Mouse (Mus musculus) lung, embryonic 14.5 days (tissue): ENCODE results near the gene Mrpl20. TPM values are rescaled to one million over a fixed set of nuclear protein-coding genes. Genes with fewer than 3 reads are reported as not detected.
A peak's percentile ranks its signal among the peaks of the same experiment; 100 is the strongest.

Source experiments
- ATAC-seq: fragments of 200-750 bp; cut with Nextera tagmentation; 2 replicates; pipeline ENCODE4 v1.8.0; 2017; ENCODE audit warnings: mild to moderate bottlenecking, moderate TSS enrichment, moderate library complexity; ENCODE audit not compliant: insufficient read depth
- DNase-seq: peaks from one replicate; pipeline ENCODE4 v3.0.0-alpha.2; 2015
- H3K27ac ChIP-seq: fragments of 300-500 bp; sonication (generic); 2 replicates; pipeline ENCODE4 v1.5.1; 2014; ENCODE audit warnings: low read depth, mild to moderate bottlenecking, moderate library complexity
- H3K27me3 ChIP-seq: fragments of 300-500 bp; sonication (generic); 2 replicates; pipeline ENCODE4 v1.6.1; 2014; ENCODE audit warnings: low read length, control low read depth; ENCODE audit not compliant: insufficient read depth
- H3K36me3 ChIP-seq: fragments of 300-500 bp; sonication (generic); 2 replicates; pipeline ENCODE4 v1.6.1; 2014; ENCODE audit warnings: control low read depth; ENCODE audit not compliant: insufficient read depth
- H3K4me1 ChIP-seq: fragments of 300-500 bp; sonication (generic); 2 replicates; pipeline ENCODE4 v1.6.1; 2014; ENCODE audit warnings: antibody characterized with exemption, control low read depth; ENCODE audit not compliant: insufficient read depth
- H3K4me2 ChIP-seq: fragments of 300-500 bp; sonication (generic); 2 replicates; pipeline ENCODE4 v1.6.1; 2014; ENCODE audit warnings: mild to moderate bottlenecking
- H3K4me3 ChIP-seq: fragments of 300-500 bp; sonication (generic); 2 replicates; pipeline ENCODE4 v1.5.1; 2014; ENCODE audit warnings: low read depth, low read length
- H3K9ac ChIP-seq: fragments of 300-500 bp; sonication (generic); 2 replicates; pipeline ENCODE4 v1.6.1; 2014
- H3K9me3 ChIP-seq: fragments of 300-500 bp; sonication (generic); 2 replicates; pipeline ENCODE4 v1.6.1; 2016; ENCODE audit warnings: low read depth, low read length, control low read depth
- CTCF ChIP-seq: IDR thresholded peaks from 2 replicates; pipeline ENCODE4 v1.5.1; 2016; ENCODE audit warnings: antibody characterized with exemption, low read depth
- WGBS: fragments of 180-500 bp; shearing (Covaris S2); extraction: QIAGEN DNeasy Blood & Tissue Kit; methylation state at CpG from one replicate; pipeline ENCODE4 v1.1.7; 2014; 5-methylcytosine and 5-hydroxymethylcytosine counted together
- polyA plus RNA-seq: library from polyadenylated mRNA; unstranded; fragments of >200 nt; fragmentation: Nextera tagmentation; extraction: Ambion mirVana; gene quantifications from 2 replicates; pipeline ENCODE4 v1.2.1, GENCODE M21; 2014

Gene Mrpl20
- polyA plus RNA-seq, 1 experiment from 2014 or later: 231 TPM

GRCm38 (mm10) chr4:155769496-155769879 lies 33.2 kb upstream of the Mrpl20 start:
- Histone ChIP-seq H3K27ac (no peak overlapping the region), H3K9ac (peak overlapping the region; percentile 79), H3K4me3 (peak overlapping the region; percentile 53), H3K4me2 (peak overlapping the region; percentile 81), H3K4me1 (peaks cover 6% of the 10 kb centered on the region), H3K27me3 (peaks cover 14% of the 10 kb centered on the region), H3K9me3 (no peaks in the 10 kb centered on the region), H3K36me3 (no peaks in the 10 kb centered on the region)
- 55% methylated on average over 5 of the region's 5 CpGs for WGBS
- no peak for TF ChIP-seq CTCF
- DNase-seq: no peak
- ATAC-seq: no peak

- Histone ChIP-seq H3K4me2 (peak overlapping the region; percentile 81), H3K27me3 (peaks cover 14% of the 10 kb centered on the region), H3K9ac (peak overlapping the region; percentile 79), H3K4me3 (peak overlapping the region; percentile 53), H3K9me3 (no peaks in the 10 kb centered on the region), H3K4me1 (peaks cover 11% of the 10 kb centered on the region), H3K27ac (peak overlapping the region; percentile 78; the same call in 1 of the 2 replicates), H3K36me3 (no peaks in the 10 kb centered on the region)
- DNase-seq (peak; percentile 95), ATAC-seq (peak; percentile 91)
- peak; percentile 94 for TF ChIP-seq CTCF
- WGBS: 0% methylated on average over 39 of the region's 39 CpGs
These were observed 32.7 kb upstream of the Mrpl20 start for GRCm38 (mm10) chr4:155769880-155770512.

- H3K27me3 ChIP-seq: peaks cover 14% of the 10 kb centered on the region
- WGBS: 35% methylated on average over 24 of the region's 24 CpGs
- no peaks in the 10 kb centered on the region for H3K9me3 ChIP-seq
- peak overlapping the region; percentile 79 for H3K9ac ChIP-seq
- H3K4me3 ChIP-seq: peak overlapping the region; percentile 53
- no peaks in the 10 kb centered on the region for H3K36me3 ChIP-seq
- H3K4me2 ChIP-seq: peak overlapping the region; percentile 81
- ATAC-seq (peak; percentile 12), DNase-seq (no peak)
- no peak overlapping the region for H3K27ac ChIP-seq
- TF ChIP-seq CTCF: no peak
- H3K4me1 ChIP-seq: peaks cover 14% of the 10 kb centered on the region
These were observed 32.1 kb upstream of the Mrpl20 start for GRCm38 (mm10) chr4:155770626-155771025.

GRCm38 (mm10) chr4:155771706-155772105 lies 31.0 kb upstream of the Mrpl20 start:
- no peak for TF ChIP-seq CTCF
- 58% methylated on average over 2 of the region's 2 CpGs for WGBS
- ATAC-seq (no peak), DNase-seq (no peak)
- H3K36me3 ChIP-seq: no peaks in the 10 kb centered on the region
- peaks cover 14% of the 10 kb centered on the region for H3K27me3 ChIP-seq
- H3K4me1 ChIP-seq: peaks cover 21% of the 10 kb centered on the region
- no peaks in the 10 kb centered on the region for H3K9me3 ChIP-seq
- H3K4me2 ChIP-seq: no peak overlapping the region
- no peak overlapping the region for H3K4me3 ChIP-seq
- H3K27ac ChIP-seq: no peak overlapping the region
- no peak overlapping the region for H3K9ac ChIP-seq

GRCm38 (mm10) chr4:155772786-155773185 lies 29.9 kb upstream of the Mrpl20 start:
- TF ChIP-seq CTCF: no peak
- WGBS: 87% methylated on average over 13 of the region's 13 CpGs
- no peak overlapping the region for H3K9ac ChIP-seq
- no peaks in the 10 kb centered on the region for H3K36me3 ChIP-seq
- ATAC-seq (no peak), DNase-seq (no peak)
- no peaks in the 10 kb centered on the region for H3K9me3 ChIP-seq
- H3K4me1 ChIP-seq: peaks cover 29% of the 10 kb centered on the region
- no peak overlapping the region for H3K4me2 ChIP-seq
- peaks cover 14% of the 10 kb centered on the region for H3K27me3 ChIP-seq
- no peak overlapping the region for H3K27ac ChIP-seq
- no peak overlapping the region for H3K4me3 ChIP-seq

DNA sequence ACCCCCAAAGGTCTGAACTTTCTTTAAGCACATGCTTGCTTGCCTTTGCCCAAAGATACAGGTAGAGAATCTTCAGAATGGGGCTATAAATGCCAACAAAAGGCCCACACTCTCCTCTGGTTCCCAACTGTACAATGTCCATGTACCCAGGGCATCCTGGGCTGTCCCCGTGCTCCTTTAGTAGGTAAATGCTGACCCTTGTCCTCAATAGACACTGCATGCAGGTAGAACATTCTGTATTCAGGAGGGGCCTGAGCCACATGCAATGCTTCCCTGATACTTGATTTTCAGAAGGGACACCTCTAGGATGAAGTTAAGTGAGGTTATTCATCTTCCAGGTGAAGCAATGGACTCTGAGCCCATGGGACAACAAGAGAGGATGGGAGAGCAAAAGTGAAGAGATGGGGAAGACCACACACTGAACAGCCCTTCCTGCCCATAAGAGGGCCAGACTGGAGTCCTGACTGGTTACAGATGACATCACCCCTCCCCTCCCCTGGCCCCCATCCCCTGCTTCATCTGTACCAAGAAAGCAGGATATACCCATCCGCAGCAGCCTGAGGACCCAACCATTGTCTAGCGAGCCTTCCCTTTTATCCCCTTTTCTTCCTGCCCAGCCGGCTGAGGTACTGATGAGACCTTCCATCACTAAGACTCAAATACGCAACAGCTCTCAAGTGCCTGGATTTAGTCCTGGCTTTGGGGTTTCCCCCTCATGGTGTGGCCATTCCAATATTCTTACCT lies 29.2 kb upstream of the Mrpl20 start:
- DNase-seq: peak; percentile 22
- peak overlapping the region; percentile 73 for H3K4me2 ChIP-seq
- H3K4me3 ChIP-seq: peak overlapping the region; percentile 36
- H3K27me3 ChIP-seq: peaks cover 14% of the 10 kb centered on the region
- WGBS: 29% methylated on average over 5 of the region's 5 CpGs
- no peaks in the 10 kb centered on the region for H3K36me3 ChIP-seq
- TF ChIP-seq CTCF: no peak
- H3K4me1 ChIP-seq: peaks cover 32% of the 10 kb centered on the region
- H3K9ac ChIP-seq: no peak overlapping the region
- no peak for ATAC-seq
- no peaks in the 10 kb centered on the region for H3K9me3 ChIP-seq
- H3K27ac ChIP-seq: no peak overlapping the region

DNA sequence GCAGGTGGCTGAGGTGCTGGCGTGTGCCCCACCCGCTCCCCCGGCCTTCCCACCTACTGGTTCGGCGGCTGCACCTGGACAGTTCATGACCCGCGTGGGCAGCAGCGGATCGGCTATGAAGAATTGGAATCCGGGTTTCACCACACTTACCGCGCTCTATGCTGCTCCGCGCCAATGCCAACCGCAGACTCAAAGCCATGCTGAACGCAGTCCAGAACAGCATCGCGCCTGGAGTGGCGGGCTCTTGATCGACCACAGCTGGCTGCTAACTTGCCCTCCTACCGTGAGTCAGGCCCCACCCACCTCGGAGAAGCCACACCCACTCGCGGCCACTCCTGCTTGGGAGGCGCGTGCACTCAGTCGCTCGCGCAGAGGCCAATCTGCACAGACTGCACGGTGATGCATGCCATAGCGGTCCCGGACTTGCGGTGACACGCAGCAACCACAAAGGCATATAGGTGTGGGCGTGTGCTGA lies 28.4 kb upstream of the Mrpl20 start, which contains the start of gene Vwa1:
Gene Vwa1 (minus strand): TSS at position 419 of the 475 bp plus-strand sequence.
- peak; percentile 73 for ATAC-seq
- WGBS: under 1% methylated on average over 35 of the region's 35 CpGs

More for the DNA sequence above, 28.4 kb upstream of the Mrpl20 start, which contains the start of gene Vwa1:
- H3K4me2 ChIP-seq: peak within 1 kb of the TSS; percentile 73
- no peaks in the 10 kb centered on the region for H3K36me3 ChIP-seq
- peaks cover 14% of the 10 kb centered on the region for H3K27me3 ChIP-seq
- peak within 1 kb of the TSS; percentile 36 for H3K4me3 ChIP-seq
- peaks cover 32% of the 10 kb centered on the region for H3K4me1 ChIP-seq
- H3K9me3 ChIP-seq: no peaks in the 10 kb centered on the region
- no peak for TF ChIP-seq CTCF
- no peak within 1 kb of the TSS for H3K9ac ChIP-seq
- peak within 1 kb of the TSS; percentile 69 for H3K27ac ChIP-seq
- DNase-seq: peak; percentile 94
